Mouse (Mus musculus) lung, postnatal 4 days (tissue): ENCODE results near the gene Gpx7.
A peak's percentile ranks its signal among the peaks of the same experiment; 100 is the strongest.

Source experiments
- DNase-seq, 2 experiments: peaks; one replicate each; pipeline ENCODE4 v3.0.0; 2021

Gene Gpx7

DNA sequence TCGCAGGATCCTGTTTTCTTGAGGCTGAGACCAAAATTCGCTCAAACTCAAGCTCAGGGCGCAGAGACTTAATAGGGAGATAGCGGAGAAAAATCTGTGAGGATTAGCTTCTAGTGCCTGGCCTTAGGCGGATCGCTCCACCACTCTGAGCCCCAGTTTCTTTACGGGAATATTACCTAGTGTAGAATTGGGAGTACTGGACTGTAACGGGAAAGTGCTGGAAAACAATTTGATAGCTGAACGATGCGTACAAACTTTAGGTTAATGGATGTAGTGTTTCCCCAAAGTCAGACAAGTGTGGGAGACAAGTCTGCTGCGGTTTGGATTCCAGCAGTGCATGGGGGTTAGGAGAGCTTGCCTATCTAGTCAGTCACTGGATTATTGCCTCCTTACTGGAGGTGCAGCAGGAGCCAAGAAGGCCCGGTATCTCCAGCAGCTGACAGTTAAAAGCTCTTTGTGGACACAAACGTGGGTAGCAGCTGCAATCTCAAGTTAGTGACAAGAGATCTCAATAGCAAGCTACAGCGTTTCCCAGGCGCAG, at the start of gene Gpx7:
Gene Gpx7, minus strand, starts transcription at position 101 of the 541 bp plus-strand sequence.
- peak in 1 of 2 experiments; percentile 22 for DNase-seq

DNA sequence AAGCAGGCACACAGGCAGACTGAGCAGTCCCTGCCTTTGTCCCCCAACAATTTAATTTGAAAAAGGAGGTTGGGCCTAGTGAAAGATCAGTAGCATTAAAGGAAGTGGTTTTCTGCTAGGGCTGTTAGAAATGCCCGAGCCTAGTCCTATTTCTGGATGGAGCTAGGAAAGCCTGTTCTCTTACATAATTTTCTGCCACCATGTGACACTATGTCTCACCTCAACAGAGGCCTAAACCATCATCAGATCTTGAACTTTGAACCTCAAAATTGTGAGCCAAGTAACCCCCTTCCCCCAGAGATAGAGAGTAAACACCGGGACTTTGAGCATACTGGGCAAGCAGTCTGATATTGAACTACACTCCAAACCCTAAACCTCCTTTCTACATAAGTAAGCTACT, 49.3 kb upstream of the Gpx7 start:
- DNase-seq, result no peak

DNA sequence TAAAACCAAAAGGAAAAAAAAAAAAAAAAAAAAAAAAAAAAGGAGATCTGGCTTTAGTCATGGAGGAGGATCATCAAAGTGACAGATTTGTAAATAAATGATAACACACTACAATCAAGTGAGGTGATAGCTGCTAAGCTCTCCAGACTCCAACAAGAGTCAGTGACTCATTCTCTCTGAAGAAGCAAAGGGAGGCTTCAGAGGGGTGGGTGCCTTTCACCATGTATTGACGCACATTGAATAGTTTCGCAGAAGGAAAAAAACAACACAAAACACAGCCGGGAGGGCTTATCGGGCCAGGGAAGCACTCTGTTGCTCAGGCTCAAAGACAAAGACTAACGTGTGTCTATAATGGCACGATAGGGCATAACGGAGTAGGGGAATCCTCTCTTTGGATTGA, 41.3 kb upstream of the Gpx7 start:
- DNase-seq, result no peak

DNA sequence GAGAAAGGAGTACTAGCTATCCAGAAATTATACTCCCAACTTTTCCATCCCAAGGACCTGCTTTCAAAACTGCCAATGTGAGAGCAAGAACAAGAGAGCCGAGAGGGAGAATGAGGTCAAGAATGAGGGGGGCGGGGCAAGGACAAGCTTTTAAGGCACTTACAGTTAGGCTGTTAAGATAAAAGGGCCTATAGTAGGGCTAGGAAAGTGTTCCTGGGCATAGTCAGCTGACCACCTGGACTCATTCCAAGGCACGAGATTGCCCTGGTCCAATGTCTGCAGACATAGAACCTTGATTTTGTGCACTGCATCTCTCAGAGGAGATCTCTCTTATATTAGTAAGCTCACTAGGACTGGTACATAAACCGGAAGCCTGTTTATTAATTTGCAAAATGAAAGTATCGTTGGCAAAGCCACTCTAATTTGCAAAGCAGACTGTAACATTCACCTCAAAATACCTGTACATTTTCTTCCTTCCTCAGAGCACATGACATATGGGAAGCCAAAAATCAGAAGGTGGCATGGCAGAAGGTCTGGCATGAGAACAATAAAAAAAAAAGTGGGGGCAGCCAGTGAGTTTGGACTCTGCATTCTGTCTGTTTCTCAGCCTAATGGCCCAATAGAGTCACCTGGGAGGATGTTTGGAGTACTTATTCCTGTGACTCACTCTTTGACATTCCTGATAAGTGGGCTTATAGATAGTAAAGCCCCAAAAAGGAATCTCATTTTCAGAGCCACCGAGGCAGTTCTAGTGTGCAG, 31.5 kb upstream of the Gpx7 start:
- DNase-seq, result peak; percentile 61 to 77

DNA sequence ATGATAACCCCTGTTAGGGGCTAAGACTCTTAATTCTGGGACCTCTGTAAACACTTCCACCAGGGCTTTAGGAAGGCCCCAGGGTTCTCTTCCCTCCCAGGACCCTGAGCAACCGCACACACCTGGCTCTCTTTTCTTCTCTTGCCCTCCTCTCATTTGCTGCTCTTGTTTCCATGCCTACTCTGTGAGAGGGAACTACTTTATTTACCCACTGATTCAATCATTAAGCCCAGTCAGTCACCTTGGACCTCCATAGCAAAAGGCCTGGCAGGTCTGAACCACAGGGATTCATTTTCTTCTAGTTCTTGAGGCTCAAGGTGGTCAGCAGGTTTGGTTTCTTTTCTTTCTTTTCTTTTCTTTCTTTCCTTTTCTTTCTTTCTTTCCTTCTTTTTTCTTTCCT, 29.5 kb upstream of the Gpx7 start:
- DNase-seq, result no peak

DNA sequence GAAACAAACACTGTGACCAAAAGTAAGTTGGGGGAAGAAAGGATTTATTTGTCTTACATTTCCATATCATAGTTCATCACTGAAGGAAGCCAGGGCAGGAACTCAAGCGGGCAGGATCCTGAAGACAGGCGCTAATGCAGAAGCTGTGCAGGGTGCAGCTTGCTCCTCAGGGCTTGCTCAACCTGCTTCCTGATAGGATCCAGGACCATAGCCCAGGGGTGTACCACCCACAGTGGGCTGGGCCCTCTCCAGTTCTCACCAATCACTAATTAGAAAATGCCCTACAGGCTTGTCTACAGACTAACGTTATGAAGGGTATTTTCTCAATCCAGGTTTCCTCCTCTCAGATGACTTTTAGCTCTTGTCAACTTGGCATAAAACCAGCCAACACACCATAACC, 28.9 kb upstream of the Gpx7 start:
- DNase-seq, result no peak

DNA sequence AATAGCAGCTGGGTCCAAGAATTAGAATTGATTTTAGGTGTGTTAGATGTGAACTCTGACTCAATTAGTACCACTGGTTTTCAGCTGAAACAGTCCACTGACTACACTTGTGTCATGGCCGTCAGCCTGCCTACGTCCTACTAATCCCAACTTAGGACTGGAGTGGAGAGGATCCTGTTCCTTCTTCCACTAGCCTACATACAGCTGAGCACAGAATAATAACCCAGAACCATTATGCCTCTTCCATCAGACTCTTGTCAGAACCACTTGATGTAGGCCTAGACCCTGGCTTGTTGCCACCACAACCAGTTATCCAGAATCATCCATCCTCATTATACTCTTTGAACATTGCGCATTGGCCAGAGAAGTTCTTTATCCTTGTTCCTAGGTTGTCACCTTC, 28.0 kb upstream of the Gpx7 start:
- DNase-seq, result no peak

DNA sequence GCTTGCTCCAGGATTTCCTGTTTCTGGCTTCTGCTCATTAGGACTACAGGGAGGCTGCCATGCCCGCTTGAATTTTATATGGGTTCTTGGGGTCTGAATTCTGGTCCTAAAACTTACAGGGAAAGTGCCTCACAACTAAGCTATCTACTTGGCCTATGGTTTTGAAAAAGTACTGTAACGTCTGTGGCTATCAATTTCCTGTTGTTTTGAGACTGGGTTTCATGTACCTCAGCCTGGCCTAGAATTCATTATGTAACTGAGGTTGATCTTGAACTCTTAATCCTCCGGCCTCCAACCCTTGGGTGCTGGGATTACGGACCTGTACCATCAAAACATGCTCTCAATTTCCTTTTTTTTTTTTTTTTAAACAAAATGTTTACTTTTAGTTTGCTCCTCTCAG, 27.5 kb upstream of the Gpx7 start:
- DNase-seq, result no peak

DNA sequence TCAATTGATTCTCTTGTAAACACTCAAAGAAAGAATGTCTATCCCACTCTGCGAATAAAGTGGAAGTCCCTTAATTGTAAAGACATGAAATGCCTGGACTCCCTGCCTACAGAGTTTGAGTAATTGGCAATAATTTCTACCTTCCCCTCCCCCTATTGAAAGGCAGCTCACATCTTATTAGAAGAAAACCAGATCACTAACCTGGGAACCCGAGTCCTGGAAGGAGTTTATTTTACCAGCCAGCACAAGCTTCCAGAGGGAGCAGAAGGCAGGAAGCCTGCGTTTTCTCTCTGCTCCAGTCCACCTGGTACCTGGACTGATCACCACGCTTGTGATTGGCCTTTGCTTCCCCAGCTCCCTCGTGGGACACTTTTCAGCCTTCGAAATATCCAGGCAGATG, 26.6 kb upstream of the Gpx7 start:
- no peak for DNase-seq

DNA sequence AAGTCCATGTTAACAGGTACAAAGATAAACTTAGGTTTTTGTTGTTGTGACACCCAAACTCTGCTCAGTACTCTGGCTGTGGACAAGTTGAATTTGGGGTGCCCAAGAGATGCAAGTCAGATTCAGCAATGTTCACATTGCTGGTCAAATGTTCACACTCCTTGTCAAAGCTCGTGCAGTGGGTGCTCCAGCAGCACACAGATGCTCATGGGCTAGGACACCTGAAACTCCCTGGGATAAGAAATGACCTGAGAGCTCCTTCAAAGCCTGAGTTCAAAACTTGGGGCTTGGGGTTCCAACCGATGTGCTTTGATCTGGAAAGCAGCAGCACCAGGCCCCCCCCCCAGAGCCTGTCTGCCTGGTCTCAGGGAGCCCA, 24.8 kb upstream of the Gpx7 start:
- no peak for DNase-seq

DNA sequence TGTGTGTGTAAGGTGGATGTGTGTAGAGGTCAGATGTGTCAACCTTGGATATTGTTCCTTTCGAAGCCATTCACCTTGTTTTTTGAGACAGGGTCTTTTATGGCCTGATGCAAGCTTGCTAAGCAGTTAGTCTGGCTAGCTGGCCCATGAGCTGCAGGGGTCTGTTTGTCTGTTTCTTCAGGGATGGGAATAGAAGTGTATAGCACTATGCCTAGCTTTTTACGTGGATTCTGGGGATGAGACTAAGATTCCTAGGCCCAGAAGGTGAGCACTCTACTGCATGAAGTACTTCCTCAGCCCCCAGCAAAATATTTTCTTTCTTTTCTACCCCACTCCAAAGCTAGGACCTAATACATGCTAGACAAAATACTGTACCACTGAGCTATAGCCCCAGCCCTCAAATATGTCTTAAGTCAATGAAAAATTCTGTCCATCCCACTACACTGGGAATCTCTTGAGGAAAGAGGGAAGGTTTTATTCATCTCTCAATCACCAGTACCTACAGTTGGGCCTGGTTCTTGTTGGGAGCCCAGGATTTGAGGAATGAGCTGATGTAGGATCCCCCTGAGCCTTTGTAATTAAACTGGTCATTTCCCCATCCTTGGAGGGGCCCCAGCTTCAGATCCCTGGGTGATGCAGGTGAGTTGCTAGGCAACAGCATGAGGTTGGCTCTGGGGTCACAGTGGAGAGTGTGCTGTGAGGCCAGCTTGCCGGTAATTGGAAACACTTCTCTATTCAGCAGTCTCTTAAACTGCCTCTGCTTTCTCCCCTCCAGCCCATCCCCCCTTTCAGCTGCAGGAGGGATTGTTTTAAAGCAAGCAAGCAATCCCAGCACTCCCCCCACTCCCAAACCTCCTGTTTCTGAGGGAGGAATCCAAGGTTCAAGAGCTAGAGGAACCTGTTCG, 24.1 kb upstream of the Gpx7 start:
- no peak for DNase-seq

DNA sequence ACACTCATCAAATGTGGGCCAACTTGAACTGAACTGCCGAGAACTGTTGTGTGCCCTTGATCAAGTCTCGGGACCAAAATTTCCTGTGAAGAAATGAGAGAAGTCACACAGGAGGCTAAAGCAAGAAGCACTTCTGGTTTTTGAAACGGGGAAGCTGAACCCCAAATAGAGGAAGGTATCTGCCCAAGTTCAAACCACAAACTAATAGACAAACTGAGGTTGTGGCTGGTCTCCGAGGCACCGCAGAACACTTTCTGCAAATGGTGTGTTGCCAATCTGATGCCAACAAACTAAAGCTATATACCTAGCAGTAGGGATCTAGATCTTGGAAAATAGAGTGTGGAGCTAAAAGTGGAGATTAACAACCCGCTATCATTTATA, 21.6 kb upstream of the Gpx7 start:
- peak in 1 of 2 experiments; percentile 5 for DNase-seq

DNA sequence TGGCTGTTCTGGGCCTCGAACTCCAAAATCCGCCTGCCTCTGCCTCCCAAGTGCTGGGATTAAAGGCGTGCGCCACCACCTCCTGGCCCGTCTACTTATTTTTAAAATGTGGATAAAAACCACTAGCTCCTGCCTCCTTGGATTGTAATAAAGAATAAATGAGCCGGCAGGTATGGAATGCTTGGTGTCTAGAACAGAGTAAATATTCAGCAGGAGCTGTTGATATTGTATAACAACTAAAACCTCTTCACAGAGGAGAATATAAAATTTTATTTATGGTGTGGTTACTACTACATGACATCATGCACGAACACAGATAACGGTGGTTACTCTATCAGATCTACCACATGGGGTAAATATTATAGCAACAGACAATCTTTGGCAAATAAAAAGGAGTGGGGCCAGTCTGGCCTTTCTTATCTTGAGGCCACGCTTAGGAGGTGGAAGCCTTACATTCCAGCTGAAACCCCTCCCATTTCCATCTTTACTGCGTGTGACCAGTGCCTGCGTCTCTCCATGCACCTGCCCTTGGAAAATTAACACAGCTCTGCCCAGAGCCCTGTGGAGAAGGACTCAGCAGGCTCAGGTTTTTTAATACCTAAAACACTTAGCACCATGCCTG, 21.1 kb upstream of the Gpx7 start:
- no peak for DNase-seq

DNA sequence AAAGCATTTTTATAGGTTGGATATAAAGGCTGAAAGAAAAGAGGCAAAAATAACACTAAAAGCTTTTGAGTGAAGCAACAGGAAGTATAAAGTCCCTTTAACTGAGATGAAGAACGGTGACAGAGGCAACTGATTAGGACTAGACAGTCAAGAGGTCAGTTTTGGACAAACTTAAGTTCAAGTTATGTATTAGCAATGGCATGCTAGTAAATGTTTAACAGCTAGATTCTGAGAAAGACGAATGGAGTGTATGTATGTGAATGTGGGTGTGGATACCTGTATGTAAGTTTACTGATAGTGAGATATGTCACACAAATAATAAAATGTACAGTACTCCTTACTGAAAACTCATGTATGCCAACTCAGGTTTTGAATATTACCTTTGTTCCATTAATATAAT, 17.8 kb upstream of the Gpx7 start:
- no peak for DNase-seq

DNA sequence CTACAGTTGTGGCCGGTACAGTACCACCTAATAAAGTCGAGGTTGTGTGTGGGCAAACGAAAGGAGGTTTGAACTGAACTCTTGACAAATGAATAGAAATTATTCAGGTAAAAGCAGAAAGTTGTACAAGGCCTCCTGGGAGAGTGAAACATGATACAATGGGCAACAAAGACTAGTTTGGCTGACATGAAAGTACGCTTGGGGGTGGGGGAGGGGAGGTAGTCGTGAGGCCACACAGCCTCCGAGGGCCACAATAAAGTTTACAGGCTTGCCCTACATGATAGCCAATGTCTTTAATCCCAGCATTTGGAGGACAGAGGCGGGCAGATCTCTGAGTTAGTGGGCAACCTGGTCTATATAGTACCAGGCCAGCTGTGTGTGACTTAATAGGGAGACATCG, 860 bp upstream of the Gpx7 start:
- no peak for DNase-seq

DNA sequence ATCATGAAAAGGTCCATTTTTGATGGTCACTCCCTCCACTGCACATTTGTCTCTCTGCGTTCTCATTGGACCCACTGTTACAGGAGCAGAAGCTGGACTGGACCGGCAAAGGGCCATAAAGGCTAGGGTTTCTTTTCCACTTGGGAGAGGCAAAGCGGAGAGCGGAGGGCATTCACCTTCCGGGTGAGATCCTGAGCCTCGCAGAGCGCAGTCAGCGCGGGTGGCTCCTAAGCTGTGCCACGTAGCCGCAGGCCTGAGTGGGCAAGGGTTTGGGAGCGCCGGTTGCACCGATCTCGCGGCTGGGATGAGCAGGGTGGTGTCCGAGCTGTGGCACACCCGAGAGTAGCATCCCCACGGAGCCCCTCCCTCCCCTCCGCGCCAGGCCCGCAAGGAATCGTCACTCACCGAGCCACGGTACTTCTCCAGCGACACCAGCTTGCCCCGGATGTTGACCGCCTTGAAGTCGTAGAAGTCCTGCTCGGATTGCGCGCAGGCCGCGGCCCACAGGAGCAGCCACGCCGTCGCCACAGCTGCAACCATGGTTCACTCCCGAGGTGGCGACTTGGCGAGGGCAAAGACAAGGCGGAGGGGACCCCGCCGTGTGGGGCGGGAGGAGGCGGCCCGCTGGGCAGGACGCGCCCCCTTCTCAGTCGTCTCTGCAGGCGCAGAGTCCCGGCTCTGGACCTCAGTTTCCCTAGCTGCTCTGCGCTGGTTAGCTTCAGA, 462 bp downstream of the Gpx7 start:
- DNase-seq, result peak; percentile 79 to 83

DNA sequence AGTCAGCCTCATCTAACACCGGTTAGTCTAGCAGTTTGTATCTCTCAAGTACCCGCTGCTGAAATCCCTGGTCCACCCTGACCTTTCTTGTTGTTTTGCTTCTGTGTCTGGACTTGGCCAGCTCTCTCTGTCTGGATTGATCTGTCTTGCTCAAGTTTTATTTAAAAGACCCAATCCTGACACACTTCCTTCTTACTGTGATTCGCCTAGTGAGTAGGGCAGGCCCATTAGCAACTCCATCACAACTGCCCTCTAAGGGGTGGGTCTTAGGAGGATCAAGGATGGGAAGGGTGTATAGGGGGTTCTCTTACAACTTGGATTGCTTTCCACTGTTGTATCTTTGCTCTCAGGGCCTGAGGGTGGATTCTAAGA, 1.0 kb downstream of the Gpx7 start:
- DNase-seq, result peak in 1 of 2 experiments; percentile 38

DNA sequence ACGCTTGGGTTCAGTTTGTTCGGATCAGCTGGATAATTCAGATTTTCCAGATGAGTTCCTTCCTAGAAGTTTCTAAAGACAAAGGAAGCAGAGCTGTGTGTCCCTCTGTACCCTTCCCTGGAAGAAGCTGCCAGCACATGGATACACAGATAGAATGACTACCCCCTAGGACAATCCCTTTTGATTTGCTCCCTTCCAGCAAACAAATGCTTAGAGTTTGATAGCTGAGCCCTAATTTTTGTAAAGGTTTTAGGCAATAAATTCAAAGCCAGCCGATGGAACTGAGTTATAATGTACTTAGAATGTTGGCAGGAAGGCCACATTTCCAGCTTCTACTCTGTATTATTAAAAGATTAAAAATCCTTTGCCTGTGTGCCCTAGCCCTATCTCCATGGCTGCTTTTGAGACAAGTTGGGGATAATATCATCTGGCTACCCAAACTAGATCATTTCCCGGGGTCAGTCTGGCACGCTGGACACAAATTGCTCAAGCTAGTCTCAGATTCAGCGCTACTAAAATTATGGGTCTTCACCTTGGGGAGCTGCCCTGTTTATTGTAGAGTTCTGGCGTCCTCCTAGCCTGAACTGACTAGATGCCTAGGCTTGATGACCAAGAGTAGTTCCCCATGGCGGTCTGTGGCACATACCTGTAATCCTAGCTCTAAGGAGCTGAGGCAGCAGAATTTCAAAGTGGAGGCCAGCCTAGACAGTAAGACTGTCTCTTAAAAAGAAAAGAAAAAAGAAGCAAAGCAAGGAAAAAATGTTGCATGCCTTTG, 2.7 kb downstream of the Gpx7 start:
- DNase-seq, result no peak

DNA sequence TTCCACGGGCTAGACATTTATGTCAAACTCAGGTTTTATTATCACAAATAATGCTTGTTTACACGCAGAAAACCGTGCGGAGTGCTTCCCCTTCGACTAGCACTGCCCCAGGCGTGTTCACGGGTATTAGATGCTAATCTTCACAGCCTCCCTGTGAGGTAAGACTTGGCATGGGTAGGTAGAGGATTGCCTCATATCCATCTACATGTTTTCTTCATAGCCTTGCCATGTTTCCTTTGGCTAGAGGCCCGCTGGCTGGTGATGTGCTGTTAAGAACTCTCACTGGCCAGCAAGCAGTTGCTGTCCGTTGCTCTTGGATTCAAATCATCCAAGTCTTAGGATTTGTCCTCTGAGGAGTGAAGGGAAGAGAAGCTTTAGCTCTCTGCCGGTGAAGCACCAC, 6.4 kb downstream of the Gpx7 start:
- no peak for DNase-seq

DNA sequence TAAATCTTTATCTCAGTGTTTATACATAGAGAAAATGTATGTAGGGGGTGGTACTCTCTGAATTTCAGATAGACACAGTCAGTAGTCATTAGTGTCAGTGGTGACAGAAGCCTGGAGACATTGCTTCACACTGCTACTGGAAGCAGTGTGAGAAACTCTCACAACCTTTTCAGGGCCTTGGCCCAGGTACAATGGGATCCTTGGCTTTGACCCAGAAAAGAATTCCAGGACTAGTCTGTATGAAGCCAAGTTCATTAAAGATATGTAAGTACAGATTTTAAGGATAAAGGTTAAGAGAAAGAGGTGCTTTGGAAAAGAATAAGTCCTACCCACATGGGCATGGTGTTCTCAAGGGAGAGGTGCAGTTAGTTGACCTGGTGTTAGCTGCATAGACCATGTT, 12.5 kb downstream of the Gpx7 start:
- DNase-seq, result no peak

DNA sequence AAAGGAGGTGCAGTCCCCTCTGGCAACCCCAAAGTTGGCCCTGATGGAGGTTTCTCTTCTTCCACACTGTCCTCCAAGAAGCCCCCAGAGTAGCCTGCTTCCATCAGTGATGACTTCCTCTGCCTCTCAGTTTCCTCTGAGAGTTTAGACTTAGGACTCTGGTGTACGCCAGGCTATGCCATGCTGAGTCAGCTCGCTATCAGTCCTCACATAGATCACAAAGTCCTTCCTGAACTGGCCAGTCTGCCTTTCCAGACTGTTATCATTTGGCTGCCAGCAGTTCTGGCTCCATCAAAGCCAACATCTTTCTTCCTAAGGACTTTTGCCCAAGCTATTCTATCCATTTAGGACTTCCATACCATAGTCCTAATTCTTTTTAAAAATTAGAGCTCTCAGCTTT, 14.2 kb downstream of the Gpx7 start:
- DNase-seq, result no peak

DNA sequence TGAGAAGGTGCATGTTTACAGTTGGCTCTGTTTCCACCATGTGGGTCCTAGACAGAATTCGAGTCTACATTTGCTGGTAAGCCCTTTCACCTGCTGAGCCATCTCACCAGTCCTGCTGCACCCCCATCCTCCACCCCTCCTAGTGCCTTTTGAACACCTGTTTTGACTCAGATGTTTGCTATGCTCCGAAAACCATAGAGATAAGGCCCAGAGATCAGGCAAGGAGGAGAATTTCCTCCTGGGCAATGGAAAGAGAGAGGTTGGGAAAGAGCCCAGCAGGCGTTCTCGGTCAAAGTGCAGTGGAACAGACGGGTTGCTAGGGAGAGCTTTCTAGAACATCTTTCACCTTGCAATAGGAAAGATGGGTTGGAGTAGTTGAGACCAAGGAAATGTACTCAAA, 15.6 kb downstream of the Gpx7 start:
- no peak for DNase-seq
